Mouse (Mus musculus): ENCODE results near the gene Nckipsd.
A peak's percentile ranks its signal among the peaks of the same experiment; 100 is the strongest.

DNA sequence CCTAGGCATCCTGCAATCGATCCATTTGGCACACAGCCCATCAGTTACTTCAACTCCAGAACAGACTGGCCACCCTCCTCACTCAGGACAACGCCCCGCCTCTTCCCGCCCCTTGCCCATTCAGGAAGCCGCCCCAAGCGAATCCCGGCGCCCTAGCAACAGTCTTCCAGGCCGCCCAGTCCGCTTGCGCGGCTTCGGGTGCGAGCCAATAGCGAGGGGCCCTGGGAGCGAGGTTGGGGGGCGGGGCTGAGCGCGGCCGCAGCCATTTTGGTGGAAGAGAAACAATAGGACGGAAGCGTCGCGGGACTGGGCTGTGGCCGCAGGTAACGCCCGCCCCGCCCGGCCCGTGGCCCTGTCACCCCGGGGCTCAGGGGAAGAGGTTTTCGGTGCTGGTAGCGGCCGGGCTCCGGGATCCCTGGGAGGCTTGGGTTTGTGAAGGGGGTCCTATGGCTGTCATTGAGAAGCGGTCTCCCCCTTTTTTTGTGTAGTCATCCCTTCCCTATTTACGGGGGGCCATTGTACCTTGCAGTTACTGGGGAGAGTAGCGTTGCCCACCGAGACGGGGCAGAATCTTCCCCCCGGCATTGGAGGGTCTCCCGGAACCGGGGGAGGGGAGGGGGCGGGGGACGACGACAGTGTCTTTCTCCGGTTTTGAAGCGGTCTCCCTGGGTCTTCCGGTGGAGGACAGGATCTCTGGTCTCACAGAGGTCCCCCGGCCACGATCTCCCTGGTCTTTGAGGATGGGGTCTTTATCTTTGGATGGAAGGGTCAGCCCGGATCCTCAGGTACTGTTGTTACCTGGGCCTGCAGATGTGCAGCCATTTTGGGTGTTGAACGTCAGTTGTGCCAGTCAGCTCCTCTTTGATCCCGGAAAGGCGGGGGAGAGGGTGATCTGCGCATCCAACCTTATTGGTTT lies 24.4 kb upstream of the Nckipsd start, which contains the start of gene Ip6k2:
- TF ChIP-seq CTCF (IDR thresholded peaks at IDR 0.05; ENCODE audit: low read depth, low read length) (no peak), POLR2A (IDR thresholded peaks at IDR 0.05; ENCODE audit: extremely low read depth, insufficient read depth, low read length) (peak; percentile 61; the same call in 1 of the 2 replicates)

Data from liver, adult 2 months (tissue).